Mouse (Mus musculus) bone marrow, adult 2 months (tissue): Measurements from ENCODE around the gene Cdc42bpb.

Experiments used
- CTCF ChIP-seq: fragments of 200-500 bp; IDR thresholded peaks from 2 replicates; pipeline ENCODE4 v1.5.1; 2011; ENCODE audit warnings: low read length, control low read depth; ENCODE audit not compliant: control insufficient read depth, insufficient read depth
- POLR2A ChIP-seq: fragments of 200-500 bp; IDR thresholded peaks from 2 replicates; pipeline ENCODE4 v1.6.1; 2011; ENCODE audit warnings: low read depth, mild to moderate bottlenecking, control low read depth, low read length, borderline replicate concordance; ENCODE audit not compliant: control insufficient read depth

DNA sequence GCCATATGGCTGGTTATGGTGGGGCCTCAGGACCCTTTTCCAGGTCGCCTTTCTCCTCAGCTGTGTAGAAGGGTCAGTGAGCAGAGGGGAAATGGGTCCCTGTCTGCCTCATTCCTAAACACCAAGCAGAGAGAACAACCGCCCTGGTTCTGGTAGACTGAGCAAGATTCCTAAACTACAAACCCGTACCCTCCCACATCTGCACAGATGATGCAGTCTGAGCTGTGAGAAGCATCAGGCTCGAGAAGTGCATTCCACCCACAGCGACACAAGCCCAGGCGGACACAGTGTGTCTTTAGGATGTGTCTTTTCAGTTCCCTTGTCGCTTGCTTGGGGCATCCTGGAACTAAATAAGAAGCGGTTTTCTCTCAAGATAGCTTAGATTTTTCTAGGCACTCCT, 127.4 kb downstream of the Cdc42bpb start:
- TF ChIP-seq POLR2A = no peak
- TF ChIP-seq CTCF = no peak
